Mouse (Mus musculus): Measurements from ENCODE around the gene Lcn10. TPM values are rescaled to one million over a fixed set of nuclear protein-coding genes. Genes with fewer than 3 reads are reported as not detected.
"Not testable (repeated sequence)": the region's sequence is repeated elsewhere in the genome, so short reads cannot be mapped to it uniquely, and the experiment has no call there.

Lcn10 gene
- polyA plus RNA-seq, 1 experiment from 2014 or later: not detected

DNA sequence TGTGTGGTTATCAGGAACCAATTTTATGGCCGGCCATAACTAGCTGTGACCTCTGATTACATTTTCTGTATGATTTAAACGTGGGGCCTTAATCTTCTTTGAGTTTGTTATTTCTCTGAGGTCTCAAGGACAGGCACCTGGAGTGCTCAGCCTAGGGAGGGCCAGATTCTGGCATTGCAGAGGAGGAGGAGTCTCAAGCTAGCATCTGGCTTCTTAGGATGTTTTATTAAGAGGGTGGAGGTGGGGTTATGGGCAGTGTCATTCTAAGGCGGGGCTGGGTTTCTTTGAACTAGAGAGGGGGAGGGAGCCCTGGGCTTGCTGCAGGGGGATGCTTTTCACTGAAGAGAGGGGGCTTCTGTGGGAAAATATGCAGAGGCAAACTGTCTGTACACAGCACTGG, 29.1 kb downstream of the Lcn10 start:
- H3K4me1 ChIP-seq (replicated peaks; ENCODE audit: control insufficient read depth, insufficient read depth, low read length); H3K36me3 ChIP-seq (ENCODE audit: control insufficient read depth, insufficient read depth, low read length); H3K27me3 ChIP-seq (replicated peaks; ENCODE audit: control insufficient read depth, insufficient read depth, low read length); H3K4me3 ChIP-seq (ENCODE audit: low read depth, low read length); H3K27ac ChIP-seq (ENCODE audit: low read depth, low read length); H3K4me2 ChIP-seq; ATAC-seq (replicated peaks; ENCODE audit: low FRiP score); H3K9me3 ChIP-seq (ENCODE audit: control insufficient read depth, low read length); DNase-seq (ENCODE audit: low spot score); H3K9ac ChIP-seq (ENCODE audit: low read depth, low read length): not testable (repeated sequence)
- WGBS: 34% methylated on average over 3 of the region's 3 CpGs

DNA sequence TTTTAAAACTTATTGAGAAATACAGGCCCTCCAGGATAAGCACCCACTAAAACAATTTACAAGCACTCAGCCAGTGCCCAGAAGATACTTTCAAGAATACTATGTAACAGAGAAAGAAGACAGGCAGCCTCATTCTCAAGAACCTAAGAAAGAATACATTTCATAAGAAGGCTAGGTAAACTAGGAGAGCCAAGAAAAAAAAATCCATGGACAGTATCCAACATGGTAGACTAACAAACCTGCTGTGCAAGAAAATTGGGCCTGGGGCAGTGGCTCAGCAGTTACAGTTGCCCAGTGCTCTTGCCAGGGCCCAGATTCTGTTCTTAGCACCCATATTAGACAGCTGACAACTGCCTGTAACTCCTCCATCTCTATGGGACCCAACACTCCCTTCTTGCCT, 34.7 kb downstream of the Lcn10 start:
- Histone ChIP-seq H3K4me3 (ENCODE audit: low read depth, low read length) (no peak overlapping the region), H3K9ac (ENCODE audit: low read depth, low read length) (no peak overlapping the region), H3K9me3 (ENCODE audit: control insufficient read depth, low read length) (no peaks in the 10 kb centered on the region), H3K4me1 (replicated peaks; ENCODE audit: control insufficient read depth, insufficient read depth, low read length) (no peaks in the 10 kb centered on the region), H3K27ac (ENCODE audit: low read depth, low read length) (no peak overlapping the region), H3K4me2 (no peak overlapping the region), H3K36me3 (ENCODE audit: control insufficient read depth, insufficient read depth, low read length) (no peaks in the 10 kb centered on the region), H3K27me3 (replicated peaks; ENCODE audit: control insufficient read depth, insufficient read depth, low read length) (no peaks in the 10 kb centered on the region)
- DNase-seq (ENCODE audit: low spot score) (no peak), ATAC-seq (replicated peaks; ENCODE audit: low FRiP score) (no peak)

DNA sequence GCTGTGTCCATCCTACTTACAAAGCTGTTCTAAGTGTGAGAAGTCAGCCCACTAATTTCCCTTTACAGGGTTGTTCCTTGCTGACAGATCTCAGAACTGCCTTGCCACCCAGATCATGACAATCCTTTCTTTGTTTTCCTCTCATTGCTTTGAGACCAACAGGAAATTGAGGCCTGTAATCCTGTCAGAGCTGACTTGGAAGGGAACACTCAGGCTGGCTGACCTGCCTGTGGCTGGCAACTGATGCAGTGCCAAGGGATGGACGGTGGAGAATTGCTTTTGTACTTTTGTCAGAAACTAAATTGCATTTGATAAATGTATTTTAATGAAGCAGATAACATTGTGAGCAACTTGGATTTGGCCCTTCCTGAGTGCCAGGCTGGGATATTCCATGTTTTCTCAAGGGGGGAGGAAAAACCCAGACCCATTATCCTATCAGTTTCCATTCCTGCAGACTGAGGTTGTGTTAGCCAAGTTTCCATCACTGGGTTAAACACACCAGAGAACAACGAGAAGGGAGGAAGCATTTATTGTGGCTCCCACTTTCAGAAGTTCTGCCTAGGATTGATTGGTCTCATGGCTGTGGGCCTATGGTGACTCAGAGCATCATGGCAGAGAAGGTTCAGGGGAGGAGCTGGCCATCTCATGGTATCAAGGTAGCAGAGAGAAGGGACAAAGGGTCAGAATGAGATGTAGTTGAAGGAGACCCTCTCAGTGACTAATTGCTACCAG, 50.8 kb downstream of the Lcn10 start:
- ATAC-seq (replicated peaks; ENCODE audit: low FRiP score) (no peak), DNase-seq (ENCODE audit: low spot score) (no peak)
- Histone ChIP-seq H3K4me3 (ENCODE audit: low read depth, low read length) (no peak overlapping the region), H3K27me3 (replicated peaks; ENCODE audit: control insufficient read depth, insufficient read depth, low read length) (no peaks in the 10 kb centered on the region), H3K9ac (ENCODE audit: low read depth, low read length) (no peak overlapping the region), H3K4me2 (no peak overlapping the region), H3K36me3 (ENCODE audit: control insufficient read depth, insufficient read depth, low read length) (no peaks in the 10 kb centered on the region), H3K27ac (ENCODE audit: low read depth, low read length) (no peak overlapping the region), H3K4me1 (replicated peaks; ENCODE audit: control insufficient read depth, insufficient read depth, low read length) (no peaks in the 10 kb centered on the region), H3K9me3 (ENCODE audit: control insufficient read depth, low read length) (no peaks in the 10 kb centered on the region)
- WGBS: 59% methylated on average over 2 of the region's 2 CpGs

Other genes with a start within 250 kb of the Lcn10 start
- 0.21 TPM in 1 of 2 replicates, not detected in the other for gene Clic3, start 225.9 kb upstream of the Lcn10 start, polyA plus RNA-seq (2014; fragmentation: Nextera tagmentation; extraction: Ambion mirVana)
- 9.2 and 14.3 TPM in 2 replicates for gene Paxx, start 221.6 kb upstream of the Lcn10 start, polyA plus RNA-seq (2014; fragmentation: Nextera tagmentation; extraction: Ambion mirVana)
- gene Ptgds, start 212.7 kb upstream of the Lcn10 start, polyA plus RNA-seq (2014; fragmentation: Nextera tagmentation; extraction: Ambion mirVana): not detected in 2 replicates
- not detected in 2 replicates for gene Lcn12, start 188.8 kb upstream of the Lcn10 start, polyA plus RNA-seq (2014; fragmentation: Nextera tagmentation; extraction: Ambion mirVana)
- 63.3 and 63.6 TPM in 2 replicates for gene Fbxw5, start 182.0 kb upstream of the Lcn10 start, polyA plus RNA-seq (2014; fragmentation: Nextera tagmentation; extraction: Ambion mirVana)
- gene C8g, start 181.0 kb upstream of the Lcn10 start, polyA plus RNA-seq (2014; fragmentation: Nextera tagmentation; extraction: Ambion mirVana): 14.9 and 16.8 TPM in 2 replicates
- 28.0 and 31.0 TPM in 2 replicates for gene Traf2, start 135.8 kb upstream of the Lcn10 start, polyA plus RNA-seq (2014; fragmentation: Nextera tagmentation; extraction: Ambion mirVana)
- gene Edf1, start 124.9 kb upstream of the Lcn10 start, polyA plus RNA-seq (2014; fragmentation: Nextera tagmentation; extraction: Ambion mirVana): 367 and 380 TPM in 2 replicates
- 1.3 and 1.8 TPM in 2 replicates for gene Mamdc4, start 107.9 kb upstream of the Lcn10 start, polyA plus RNA-seq (2014; fragmentation: Nextera tagmentation; extraction: Ambion mirVana)
- 112 and 116 TPM in 2 replicates for gene Phpt1, start 107.5 kb upstream of the Lcn10 start, polyA plus RNA-seq (2014; fragmentation: Nextera tagmentation; extraction: Ambion mirVana)
- 0.21 TPM in 1 of 2 replicates, not detected in the other for gene Ajm1, start 101.0 kb upstream of the Lcn10 start, polyA plus RNA-seq (2014; fragmentation: Nextera tagmentation; extraction: Ambion mirVana)
- gene Rabl6, start 74.2 kb upstream of the Lcn10 start, polyA plus RNA-seq (2014; fragmentation: Nextera tagmentation; extraction: Ambion mirVana): 59.3 and 67.7 TPM in 2 replicates
- gene Ccdc183, start 65.0 kb upstream of the Lcn10 start, polyA plus RNA-seq (2014; fragmentation: Nextera tagmentation; extraction: Ambion mirVana): 0.08 and 0.12 TPM in 2 replicates
- 12.1 and 13.4 TPM in 2 replicates for gene Tmem141, start 60.7 kb upstream of the Lcn10 start, polyA plus RNA-seq (2014; fragmentation: Nextera tagmentation; extraction: Ambion mirVana)
- gene Fcna, start 54.7 kb upstream of the Lcn10 start, polyA plus RNA-seq (2014; fragmentation: Nextera tagmentation; extraction: Ambion mirVana): 31.1 and 33.4 TPM in 2 replicates
- not detected in 2 replicates for gene Lcn8, start 29.6 kb upstream of the Lcn10 start, polyA plus RNA-seq (2014; fragmentation: Nextera tagmentation; extraction: Ambion mirVana)
- gene Lcn5, start 24.8 kb upstream of the Lcn10 start, polyA plus RNA-seq (2014; fragmentation: Nextera tagmentation; extraction: Ambion mirVana): not detected in 2 replicates
- gene Lcn6, start 5.9 kb upstream of the Lcn10 start, polyA plus RNA-seq (2014; fragmentation: Nextera tagmentation; extraction: Ambion mirVana): not detected in 2 replicates
- gene Obp2a, start 17.3 kb downstream of the Lcn10 start, polyA plus RNA-seq (2014; fragmentation: Nextera tagmentation; extraction: Ambion mirVana): not detected in 2 replicates
- gene Bmyc, start 24.0 kb downstream of the Lcn10 start, polyA plus RNA-seq (2014; fragmentation: Nextera tagmentation; extraction: Ambion mirVana): 35.6 and 37.8 TPM in 2 replicates
- not detected in 2 replicates for gene Obp2b, start 54.3 kb downstream of the Lcn10 start, polyA plus RNA-seq (2014; fragmentation: Nextera tagmentation; extraction: Ambion mirVana)
- not detected in 2 replicates for gene Lcn3, start 82.8 kb downstream of the Lcn10 start, polyA plus RNA-seq (2014; fragmentation: Nextera tagmentation; extraction: Ambion mirVana)
- gene Lcn11, start 94.3 kb downstream of the Lcn10 start, polyA plus RNA-seq (2014; fragmentation: Nextera tagmentation; extraction: Ambion mirVana): not detected in 2 replicates
- gene Gm13539, start 99.5 kb downstream of the Lcn10 start, polyA plus RNA-seq (2014; fragmentation: Nextera tagmentation; extraction: Ambion mirVana): not detected in 2 replicates
- not detected in 2 replicates for gene Glt6d1, start 133.1 kb downstream of the Lcn10 start, polyA plus RNA-seq (2014; fragmentation: Nextera tagmentation; extraction: Ambion mirVana)
- not detected in 2 replicates for gene Lcn9, start 140.4 kb downstream of the Lcn10 start, polyA plus RNA-seq (2014; fragmentation: Nextera tagmentation; extraction: Ambion mirVana)
- not detected in 2 replicates for gene Sohlh1, start 164.5 kb downstream of the Lcn10 start, polyA plus RNA-seq (2014; fragmentation: Nextera tagmentation; extraction: Ambion mirVana)
- gene Kcnt1, start 181.0 kb downstream of the Lcn10 start, polyA plus RNA-seq (2014; fragmentation: Nextera tagmentation; extraction: Ambion mirVana): 0.33 TPM in 1 of 2 replicates, not detected in the other

All from liver, embryonic 11.5 days (tissue).